Mouse (Mus musculus): ENCODE measurements around the gene Bclaf1.

Gene Bclaf1

GRCm38 (mm10) chr10:20311918-20312735, at the start of gene Bclaf1:
TSS of gene Bclaf1 (plus strand) at chr10:20312469.
- DNase-seq (ENCODE audit: extremely low read depth, low read depth), result peak; percentile 91

- DNase-seq (ENCODE audit: extremely low read depth, low read depth), result no peak
Observed at GRCm38 (mm10) chr10:20262896-20263295, 49.4 kb upstream of the Bclaf1 start.

- DNase-seq (ENCODE audit: extremely low read depth, low read depth), result no peak
Observed at GRCm38 (mm10) chr10:20264479-20264878, 47.8 kb upstream of the Bclaf1 start.

DNA sequence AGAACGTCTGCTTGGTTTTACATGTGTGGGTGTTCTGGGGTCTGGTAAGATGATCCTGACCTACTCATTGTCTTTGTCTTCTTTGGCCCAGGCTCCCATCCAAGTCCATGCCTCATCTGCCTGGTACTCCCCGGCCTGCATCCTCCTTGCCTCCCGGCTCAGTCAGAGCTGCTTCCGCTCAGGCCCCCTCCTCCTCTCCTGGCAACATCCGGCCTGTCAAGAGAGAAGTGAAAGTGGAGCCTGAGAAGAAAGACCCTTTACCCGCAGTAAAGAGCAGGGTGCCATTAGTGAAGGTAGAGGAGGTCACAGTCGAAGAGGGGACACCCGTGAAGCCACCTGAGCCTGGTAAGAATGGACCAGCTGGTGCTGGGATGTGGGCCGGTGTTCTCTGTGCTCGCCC, 45.2 kb upstream of the Bclaf1 start:
- no peak for DNase-seq (ENCODE audit: extremely low read depth, low read depth)

DNA sequence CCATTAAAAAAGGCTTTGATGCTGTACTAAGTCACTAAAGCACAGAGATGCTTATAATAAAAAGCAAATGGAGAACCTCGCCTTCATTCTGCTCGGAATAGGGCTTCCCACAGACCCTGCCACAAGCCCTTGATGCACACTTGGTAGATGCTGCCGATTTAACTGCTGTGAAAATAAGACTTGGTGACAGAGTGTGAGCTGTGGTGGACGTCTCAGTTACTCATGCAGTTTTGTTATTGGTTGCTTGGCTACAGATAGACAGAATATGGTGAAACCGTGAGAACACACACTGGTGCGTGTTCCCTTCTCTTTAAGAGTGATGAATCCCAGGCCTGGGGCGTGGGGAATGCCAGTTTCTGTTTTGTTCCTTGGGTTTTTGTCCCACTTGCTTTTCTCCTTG, 43.3 kb upstream of the Bclaf1 start:
- no peak for DNase-seq (ENCODE audit: extremely low read depth, low read depth)

DNA sequence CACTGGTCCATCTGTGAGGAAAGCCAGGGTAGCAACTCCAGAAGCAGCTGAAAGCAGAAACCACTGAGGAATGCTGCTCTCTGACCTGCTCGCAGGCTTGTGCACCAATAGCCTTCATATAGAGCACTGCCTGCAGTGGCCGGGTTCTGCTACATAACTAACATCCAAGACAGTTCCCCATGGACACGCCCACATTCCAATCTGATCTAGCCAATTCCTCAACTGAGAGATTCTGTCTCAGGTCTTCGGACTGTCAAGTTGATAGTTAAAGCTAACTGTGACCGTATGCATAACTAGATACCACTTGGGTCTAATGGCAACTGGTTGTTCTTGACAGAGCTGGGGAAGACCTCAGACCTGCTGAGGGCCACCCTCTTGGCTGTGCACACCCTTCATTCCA, 39.9 kb upstream of the Bclaf1 start:
- DNase-seq (ENCODE audit: extremely low read depth, low read depth), result no peak

DNA sequence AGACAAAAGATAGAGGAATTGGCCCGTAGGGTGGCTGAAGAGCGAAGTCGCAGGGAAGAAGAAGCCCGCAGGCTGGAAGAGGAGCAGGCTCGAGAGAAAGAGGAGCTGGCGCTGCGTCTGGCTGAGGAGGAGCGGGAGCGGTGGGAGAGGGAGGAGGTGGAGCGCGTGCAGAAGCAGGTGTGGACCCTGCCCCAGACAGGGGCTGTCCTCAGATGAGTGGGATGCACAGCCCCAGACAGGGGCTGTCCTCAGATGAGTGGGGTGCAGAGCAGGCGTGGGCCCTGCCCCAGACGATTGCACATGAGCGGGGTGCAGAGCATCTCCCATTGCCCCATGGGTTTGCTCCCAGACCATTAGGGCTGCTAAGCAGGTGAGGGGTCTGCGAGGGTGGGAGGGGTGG, 39.0 kb upstream of the Bclaf1 start:
- DNase-seq (ENCODE audit: extremely low read depth, low read depth), result no peak

DNA sequence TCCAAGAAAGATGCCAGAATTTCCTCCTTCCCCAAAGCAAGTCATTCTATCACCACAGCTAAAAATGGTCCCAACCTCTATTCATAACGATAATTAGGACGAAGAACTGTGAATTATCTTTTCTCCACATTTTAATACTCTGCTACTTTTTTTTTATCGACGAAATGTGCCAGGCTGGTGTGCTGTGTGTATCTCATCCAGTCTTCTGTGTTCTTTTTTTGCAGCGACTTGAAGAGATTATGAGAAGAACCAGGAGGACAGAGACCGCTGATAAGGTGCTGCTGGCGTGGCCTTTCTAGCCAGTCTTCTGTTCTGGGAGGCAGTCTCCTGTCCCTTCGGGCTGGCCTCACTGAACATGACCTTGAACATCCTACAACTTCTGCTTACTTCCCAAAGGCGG, 38.2 kb upstream of the Bclaf1 start:
- no peak for DNase-seq (ENCODE audit: extremely low read depth, low read depth)

- no peak for DNase-seq (ENCODE audit: extremely low read depth, low read depth)
Observed at GRCm38 (mm10) chr10:20281456-20281855, 30.8 kb upstream of the Bclaf1 start.

GRCm38 (mm10) chr10:20285289-20285975, 26.8 kb upstream of the Bclaf1 start:
- DNase-seq (ENCODE audit: extremely low read depth, low read depth), result no peak

GRCm38 (mm10) chr10:20285994-20286836, 26.1 kb upstream of the Bclaf1 start:
- DNase-seq (ENCODE audit: extremely low read depth, low read depth), result no peak

DNA sequence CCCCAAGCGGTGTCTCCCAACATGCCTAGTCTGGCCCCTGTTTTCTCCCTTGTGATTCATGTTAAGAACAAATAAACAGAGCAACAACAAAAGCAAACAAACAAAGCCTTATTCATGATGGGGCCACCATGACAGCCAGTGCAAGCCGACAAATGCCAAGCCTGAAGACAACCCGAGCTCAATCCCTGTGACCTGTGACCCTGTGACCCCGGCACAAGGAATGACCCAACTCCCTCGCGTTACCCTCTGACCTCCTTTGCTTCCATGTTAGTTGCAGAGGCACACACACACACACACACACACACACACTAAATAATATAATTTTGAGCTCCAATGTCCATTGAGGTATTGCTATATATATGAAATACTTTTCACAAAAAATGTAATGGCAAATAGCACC, 24.9 kb upstream of the Bclaf1 start:
- no peak for DNase-seq (ENCODE audit: extremely low read depth, low read depth)

- DNase-seq (ENCODE audit: extremely low read depth, low read depth), result peak; percentile 63
Observed at GRCm38 (mm10) chr10:20290467-20290883, 21.8 kb upstream of the Bclaf1 start.

DNA sequence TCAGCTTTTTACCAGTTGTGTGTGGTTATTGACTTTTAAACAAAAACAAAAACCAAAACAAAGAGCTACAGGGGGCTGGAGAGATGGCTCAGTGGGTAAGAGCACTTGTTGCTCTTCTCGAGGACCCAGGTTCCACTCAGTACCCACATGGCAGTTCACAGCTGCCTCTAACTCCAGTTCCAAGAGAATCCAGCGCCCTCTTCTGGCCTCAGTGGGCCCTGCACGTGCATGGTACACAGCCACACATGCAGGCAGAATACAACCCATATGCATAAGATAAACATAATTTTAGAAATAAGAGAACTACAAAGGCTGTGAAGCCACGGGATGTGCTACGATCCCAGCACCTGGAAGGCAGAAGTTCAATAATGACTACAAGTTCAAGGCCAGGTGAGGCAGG, 16.3 kb upstream of the Bclaf1 start:
- no peak for DNase-seq (ENCODE audit: extremely low read depth, low read depth)

GRCm38 (mm10) chr10:20298152-20298920, 13.9 kb upstream of the Bclaf1 start:
- DNase-seq (ENCODE audit: extremely low read depth, low read depth), result no peak

- no peak for DNase-seq (ENCODE audit: extremely low read depth, low read depth)
Observed at GRCm38 (mm10) chr10:20299114-20299513, 13.2 kb upstream of the Bclaf1 start.

GRCm38 (mm10) chr10:20310969-20311769, 1.1 kb upstream of the Bclaf1 start:
- no peak for DNase-seq (ENCODE audit: extremely low read depth, low read depth)

DNA sequence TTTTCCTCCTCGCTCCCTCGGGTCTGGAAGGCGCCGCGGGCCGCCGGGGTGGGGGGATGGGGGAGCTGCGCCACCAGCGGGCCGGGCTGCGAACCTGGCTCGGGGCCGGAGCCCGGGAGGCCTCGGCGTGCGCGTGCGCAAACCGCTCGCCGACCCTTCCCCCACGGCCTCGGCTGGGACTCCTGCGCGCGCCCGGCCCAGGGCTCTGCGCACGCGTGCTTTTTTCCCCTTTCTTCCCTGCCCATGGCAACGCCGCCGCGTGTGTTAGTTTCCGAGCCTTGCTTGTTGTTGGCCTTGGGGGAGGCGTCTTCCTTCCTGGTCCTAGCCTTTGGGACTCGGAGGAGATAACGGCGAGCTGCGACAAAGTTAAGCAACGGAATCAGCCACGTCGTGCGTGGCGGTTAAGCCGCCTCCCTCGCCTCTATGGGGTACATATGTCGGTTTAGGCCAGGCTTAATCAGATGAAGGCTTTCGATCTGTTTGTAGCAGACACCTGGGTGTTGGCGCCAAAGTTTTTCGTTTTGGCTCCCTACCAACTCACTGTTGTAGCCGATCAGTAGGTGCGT, 550 bp downstream of the Bclaf1 start:
- peak; percentile 90 for DNase-seq (ENCODE audit: extremely low read depth, low read depth)

DNA sequence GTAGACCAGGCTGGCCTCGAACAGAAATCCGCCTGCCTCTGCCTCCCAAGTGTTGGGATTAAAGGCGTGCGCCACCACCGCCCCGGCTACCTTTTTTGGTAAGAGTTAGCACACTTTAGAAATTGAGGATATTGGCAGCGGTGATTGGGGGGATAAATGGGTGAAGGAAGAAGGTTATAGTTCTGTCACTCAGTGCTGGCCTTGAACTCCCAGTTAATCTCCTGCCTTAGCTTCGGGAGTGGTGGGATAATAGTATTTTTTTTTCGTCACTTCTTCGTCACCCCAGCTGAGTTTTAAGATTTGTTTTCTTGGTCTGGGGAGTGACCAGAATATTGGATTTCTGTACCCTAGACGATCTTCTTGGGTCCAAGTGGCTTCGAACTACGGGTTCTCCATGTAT, 1.2 kb downstream of the Bclaf1 start:
- DNase-seq (ENCODE audit: extremely low read depth, low read depth), result no peak

DNA sequence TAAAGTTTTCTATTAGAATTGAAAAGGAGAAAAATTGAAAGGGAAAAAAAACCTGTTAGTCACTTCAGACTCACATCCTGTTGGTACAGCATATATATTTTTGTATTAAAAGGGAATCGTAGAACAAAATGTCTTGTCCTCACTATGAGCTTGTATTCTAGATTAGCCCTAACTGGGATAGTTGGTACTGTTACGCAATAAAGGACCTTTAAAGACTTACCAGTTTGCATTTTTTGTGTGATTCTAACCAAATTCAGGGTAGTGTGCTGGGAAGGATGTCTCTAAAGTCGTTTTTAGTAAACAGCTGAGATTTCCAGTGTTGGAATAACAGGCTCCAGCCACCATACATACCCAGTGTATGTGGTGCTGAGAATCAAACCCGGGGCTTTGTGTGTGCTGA, 1.7 kb downstream of the Bclaf1 start:
- DNase-seq (ENCODE audit: extremely low read depth, low read depth), result no peak

Measured in MEL-GATA-1-ER (cell line).